Mouse (Mus musculus) lung, postnatal 0 days (tissue): ENCODE data around the gene Gm20696. TPM values are rescaled to one million over a fixed set of nuclear protein-coding genes. Genes with fewer than 3 reads are reported as not detected.

Source experiments
- ATAC-seq: fragments of 200-750 bp; cut with Nextera tagmentation; 2 replicates; pipeline ENCODE4 v1.8.0; 2017; ENCODE audit warnings: moderate library complexity
- DNase-seq: peaks from one replicate; pipeline ENCODE4 v3.0.0-alpha.2; 2016; ENCODE audit warnings: low spot score
- H3K27ac ChIP-seq: fragments of 300-500 bp; sonication (generic); 2 replicates; pipeline ENCODE4 v1.5.1; 2014; ENCODE audit warnings: antibody characterized with exemption, mild to moderate bottlenecking, low read length, mixed read lengths
- H3K27me3 ChIP-seq: fragments of 300-500 bp; sonication (generic); replicated peaks from 2 replicates; pipeline ENCODE4 v1.6.1; 2014; ENCODE audit warnings: low read length, mixed read lengths; ENCODE audit not compliant: insufficient read depth
- H3K36me3 ChIP-seq: fragments of 300-500 bp; sonication (generic); 2 replicates; pipeline ENCODE4 v1.6.1; 2014; ENCODE audit warnings: low read length, mixed read lengths; ENCODE audit not compliant: insufficient read depth
- H3K4me1 ChIP-seq: fragments of 300-500 bp; sonication (generic); 2 replicates; pipeline ENCODE4 v1.6.1; 2014; ENCODE audit warnings: antibody characterized with exemption, low read depth, low read length, mixed read lengths; ENCODE audit not compliant: insufficient read depth
- H3K4me2 ChIP-seq: fragments of 300-500 bp; sonication (generic); replicated peaks from 2 replicates; pipeline ENCODE4 v1.6.1; 2014; ENCODE audit warnings: low read depth, mild to moderate bottlenecking, low read length, moderate library complexity, mixed read lengths
- H3K4me3 ChIP-seq: fragments of 300-500 bp; sonication (generic); 2 replicates; pipeline ENCODE4 v1.5.1; 2014; ENCODE audit warnings: low read depth, low read length
- H3K9ac ChIP-seq: fragments of 300-500 bp; sonication (generic); replicated peaks from 2 replicates; pipeline ENCODE4 v1.6.1; 2014; ENCODE audit warnings: low read depth, mild to moderate bottlenecking
- H3K9me3 ChIP-seq: fragments of 300-500 bp; sonication (generic); 2 replicates; pipeline ENCODE4 v1.6.1; 2016; ENCODE audit warnings: low read length, mixed read lengths
- CTCF ChIP-seq: IDR thresholded peaks from 2 replicates; pipeline ENCODE4 v1.5.1; 2016; ENCODE audit warnings: antibody characterized with exemption, mild to moderate bottlenecking
- EP300 ChIP-seq: IDR thresholded peaks from 2 replicates; pipeline ENCODE4 v1.6.1; 2016; ENCODE audit warnings: antibody characterized with exemption, mild to moderate bottlenecking, control low read depth
- WGBS: fragments of 180-500 bp; shearing (Covaris S2); extraction: QIAGEN DNeasy Blood & Tissue Kit; methylation state at CpG from one replicate; pipeline ENCODE4 v1.1.7; 2014; 5-methylcytosine and 5-hydroxymethylcytosine counted together
- polyA plus RNA-seq: library from polyadenylated mRNA; unstranded; fragments of >200 nt; fragmentation: Nextera tagmentation; extraction: Ambion mirVana; gene quantifications from 2 replicates; pipeline ENCODE4 v1.2.1, GENCODE M21; 2015

The Gm20696 gene
- polyA plus RNA-seq, 1 experiment from 2014 or later, result 2.3 TPM

- Histone ChIP-seq H3K4me3 (no peak overlapping the region), H3K9me3 (no peaks in the 10 kb centered on the region), H3K27me3 (no peaks in the 10 kb centered on the region), H3K36me3 (no peaks in the 10 kb centered on the region), H3K27ac (no peak overlapping the region), H3K4me2 (no peak overlapping the region), H3K4me1 (no peaks in the 10 kb centered on the region), H3K9ac (no peak overlapping the region)
- WGBS, result 74% methylated on average over 2 of the region's 2 CpGs
- no peak for DNase-seq
- no peak for TF ChIP-seq CTCF
- TF ChIP-seq EP300, result no peak
- no peak for ATAC-seq
Observed at GRCm38 (mm10) chr6:99656088-99656487, 10.5 kb downstream of the Gm20696 start.

- no peak overlapping the region for H3K4me3 ChIP-seq
- WGBS, result 55% methylated on average over 7 of the region's 7 CpGs
Observed at GRCm38 (mm10) chr6:99655488-99655887, 11.1 kb downstream of the Gm20696 start.

GRCm38 (mm10) chr6:99654343-99654742 is 12.3 kb downstream of the Gm20696 start:
- WGBS, result 48% methylated on average over 5 of the region's 5 CpGs

More at GRCm38 (mm10) chr6:99655488-99655887, 11.1 kb downstream of the Gm20696 start:
- Histone ChIP-seq H3K27me3 (no peaks in the 10 kb centered on the region), H3K9me3 (no peaks in the 10 kb centered on the region), H3K4me1 (no peaks in the 10 kb centered on the region), H3K9ac (no peak overlapping the region), H3K4me2 (no peak overlapping the region), H3K27ac (no peak overlapping the region), H3K36me3 (no peaks in the 10 kb centered on the region)
- ATAC-seq, result no peak
- DNase-seq, result peak; percentile 11
- TF ChIP-seq CTCF (no peak), EP300 (no peak)

GRCm38 (mm10) chr6:99652341-99652740 is 14.3 kb downstream of the Gm20696 start:
- ATAC-seq (no peak), DNase-seq (peak; percentile 33)
- WGBS, result 72% methylated on average over 2 of the region's 2 CpGs

More at GRCm38 (mm10) chr6:99654343-99654742, 12.3 kb downstream of the Gm20696 start:
- Histone ChIP-seq H3K9ac (no peak overlapping the region), H3K27me3 (no peaks in the 10 kb centered on the region), H3K4me1 (no peaks in the 10 kb centered on the region), H3K9me3 (no peaks in the 10 kb centered on the region), H3K4me2 (no peak overlapping the region), H3K4me3 (no peak overlapping the region), H3K36me3 (no peaks in the 10 kb centered on the region), H3K27ac (no peak overlapping the region)
- ATAC-seq (no peak), DNase-seq (no peak)
- TF ChIP-seq CTCF, result no peak
- TF ChIP-seq EP300, result no peak

GRCm38 (mm10) chr6:99649307-99649706 is 17.3 kb downstream of the Gm20696 start:
- DNase-seq (peak; percentile 54), ATAC-seq (peak; percentile 50)
- H3K27me3 ChIP-seq, result no peaks in the 10 kb centered on the region
- no peak for TF ChIP-seq EP300
- no peak for TF ChIP-seq CTCF
- H3K9me3 ChIP-seq, result no peaks in the 10 kb centered on the region
- no peaks in the 10 kb centered on the region for H3K36me3 ChIP-seq
- H3K4me3 ChIP-seq, result no peak overlapping the region
- H3K9ac ChIP-seq, result no peak overlapping the region
- WGBS, result 49% methylated on average over 2 of the region's 2 CpGs
- H3K4me1 ChIP-seq, result peaks cover 1% of the 10 kb centered on the region; the same call in 1 of the 2 replicates
- no peak overlapping the region for H3K4me2 ChIP-seq
- no peak overlapping the region for H3K27ac ChIP-seq

More at GRCm38 (mm10) chr6:99652341-99652740, 14.3 kb downstream of the Gm20696 start:
- no peak overlapping the region for H3K27ac ChIP-seq
- no peaks in the 10 kb centered on the region for H3K27me3 ChIP-seq
- no peaks in the 10 kb centered on the region for H3K9me3 ChIP-seq
- H3K4me3 ChIP-seq, result no peak overlapping the region
- TF ChIP-seq CTCF (peak; percentile 46), EP300 (no peak)
- H3K36me3 ChIP-seq, result no peaks in the 10 kb centered on the region
- no peaks in the 10 kb centered on the region for H3K4me1 ChIP-seq
- H3K4me2 ChIP-seq, result no peak overlapping the region
- H3K9ac ChIP-seq, result no peak overlapping the region

- Histone ChIP-seq H3K4me1 (peaks cover 3% of the 10 kb centered on the region; the same call in 1 of the 2 replicates), H3K4me2 (peak overlapping the region; percentile 3; the same call in 1 of the 2 replicates), H3K27ac (no peak overlapping the region), H3K4me3 (no peak overlapping the region), H3K27me3 (no peaks in the 10 kb centered on the region), H3K36me3 (no peaks in the 10 kb centered on the region), H3K9me3 (no peaks in the 10 kb centered on the region), H3K9ac (no peak overlapping the region)
- WGBS, result 23% methylated on average over 10 of the region's 10 CpGs
- no peak for ATAC-seq
- DNase-seq, result no peak
- TF ChIP-seq CTCF (no peak), EP300 (no peak)
Observed at GRCm38 (mm10) chr6:99646344-99646743, 20.3 kb downstream of the Gm20696 start.

GRCm38 (mm10) chr6:99644876-99645275 is 21.7 kb downstream of the Gm20696 start:
- 67% methylated on average over 5 of the region's 5 CpGs for WGBS
- H3K4me2 ChIP-seq, result no peak overlapping the region
- ATAC-seq (no peak), DNase-seq (no peak)
- no peak overlapping the region for H3K4me3 ChIP-seq
- no peaks in the 10 kb centered on the region for H3K9me3 ChIP-seq
- peaks cover 3% of the 10 kb centered on the region; the same call in 1 of the 2 replicates for H3K4me1 ChIP-seq
- no peak overlapping the region for H3K9ac ChIP-seq
- no peaks in the 10 kb centered on the region for H3K36me3 ChIP-seq
- no peak overlapping the region for H3K27ac ChIP-seq
- H3K27me3 ChIP-seq, result no peaks in the 10 kb centered on the region
- TF ChIP-seq EP300, result no peak
- peak; percentile 39 for TF ChIP-seq CTCF
